Mouse (Mus musculus): ENCODE measurements around the gene Il18r1.

- TF ChIP-seq HCFC1 (IDR thresholded peaks at IDR 0.05; ENCODE audit: borderline replicate concordance, insufficient read depth, low read length) (no peak), CHD2 (IDR thresholded peaks at IDR 0.05; ENCODE audit: low read depth, low read length) (no peak), ZNF384 (IDR thresholded peaks at IDR 0.05; ENCODE audit: low read depth, low read length) (no peak)
Observed at GRCm38 (mm10) chr1:40428910-40429675, 36.3 kb upstream of the Il18r1 start, which contains the start of gene Il1rl1.

Measured in ES-E14 (cell line).